Mouse (Mus musculus) frontal cortex, adult (tissue): ENCODE measurements around the gene Gpr141.
A peak's percentile ranks its signal among the peaks of the same experiment; 100 is the strongest.
"Not testable (repeated sequence)": the region's sequence is repeated elsewhere in the genome, so short reads cannot be mapped to it uniquely, and the experiment has no call there.

ENCODE experiments used
- ATAC-seq: cut with Nextera tagmentation; 2 replicates; pipeline ENCODE4 v1.9.2; 2017; ENCODE audit warnings: mild to moderate bottlenecking, moderate library complexity, mixed read lengths; ENCODE audit not compliant: low TSS enrichment

Gpr141 gene

GRCm38 (mm10) chr13:19824071-19824470 is at the start of gene Gpr141:
Gpr141 (minus strand) TSS chr13:19824257.
- ATAC-seq, result no peak

- ATAC-seq, result no peak
These were observed 40.2 kb upstream of the Gpr141 start for GRCm38 (mm10) chr13:19864241-19864640.

GRCm38 (mm10) chr13:19854629-19855333 is 30.7 kb upstream of the Gpr141 start:
- ATAC-seq, result no peak

GRCm38 (mm10) chr13:19854049-19854448 is 30.0 kb upstream of the Gpr141 start:
- ATAC-seq, result no peak

- no peak for ATAC-seq
These were observed 19.4 kb upstream of the Gpr141 start for GRCm38 (mm10) chr13:19843448-19843847.

- ATAC-seq, result no peak
These were observed 18.6 kb upstream of the Gpr141 start for GRCm38 (mm10) chr13:19842707-19843106.

- peak; percentile 62; the same call in 1 of the 2 replicates for ATAC-seq
These were observed 17.6 kb upstream of the Gpr141 start for GRCm38 (mm10) chr13:19841615-19842014.

GRCm38 (mm10) chr13:19840206-19840605 is 16.1 kb upstream of the Gpr141 start:
- no peak for ATAC-seq

GRCm38 (mm10) chr13:19830560-19830959 is 6.5 kb upstream of the Gpr141 start:
- no peak for ATAC-seq

GRCm38 (mm10) chr13:19828095-19828494 is 4.0 kb upstream of the Gpr141 start:
- ATAC-seq, result no peak

- no peak for ATAC-seq
These were observed 2.4 kb downstream of the Gpr141 start for GRCm38 (mm10) chr13:19821639-19822038.

GRCm38 (mm10) chr13:19819926-19820325 is 4.1 kb downstream of the Gpr141 start:
- ATAC-seq, result no peak

- ATAC-seq, result no peak
These were observed 4.8 kb downstream of the Gpr141 start for GRCm38 (mm10) chr13:19819243-19819642.

GRCm38 (mm10) chr13:19794942-19795341 is 29.1 kb downstream of the Gpr141 start:
- no peak for ATAC-seq

GRCm38 (mm10) chr13:19794486-19794885 is 29.6 kb downstream of the Gpr141 start:
- ATAC-seq, result no peak

GRCm38 (mm10) chr13:19793761-19794160 is 30.3 kb downstream of the Gpr141 start:
- ATAC-seq, result no peak

- not testable (repeated sequence) for ATAC-seq
These were observed 36.1 kb downstream of the Gpr141 start for GRCm38 (mm10) chr13:19787946-19788345.

- no peak for ATAC-seq
These were observed 53.9 kb downstream of the Gpr141 start for GRCm38 (mm10) chr13:19770163-19770562.

- no peak for ATAC-seq
These were observed 56.9 kb downstream of the Gpr141 start for GRCm38 (mm10) chr13:19767202-19767601.

GRCm38 (mm10) chr13:19764276-19764675 is 59.8 kb downstream of the Gpr141 start:
- ATAC-seq, result no peak

- no peak for ATAC-seq
These were observed 60.8 kb downstream of the Gpr141 start for GRCm38 (mm10) chr13:19763211-19763610.

- no peak for ATAC-seq
These were observed 78.3 kb downstream of the Gpr141 start for GRCm38 (mm10) chr13:19745741-19746140.

- no peak for ATAC-seq
These were observed 79.5 kb downstream of the Gpr141 start for GRCm38 (mm10) chr13:19744536-19744935.

- peak; percentile 90 for ATAC-seq
These were observed 89.5 kb downstream of the Gpr141 start for GRCm38 (mm10) chr13:19734597-19734996.
